Mouse (Mus musculus) hindbrain, embryonic 10.5 days (tissue): ENCODE data around the gene Rgs3. TPM values are rescaled to one million over a fixed set of nuclear protein-coding genes. Genes with fewer than 3 reads are reported as not detected.

Source experiments
- DNase-seq: peaks from one replicate; pipeline ENCODE4 v3.0.0-alpha.2; 2017; ENCODE audit warnings: low spot score
- H3K27ac ChIP-seq: fragments of 300-500 bp; sonication (generic); 2 replicates; pipeline ENCODE4 v1.5.1; 2016; ENCODE audit warnings: mild to moderate bottlenecking, moderate library complexity
- H3K27me3 ChIP-seq: fragments of 300-500 bp; sonication (generic); 2 replicates; pipeline ENCODE4 v1.6.1; 2016; ENCODE audit warnings: mild to moderate bottlenecking; ENCODE audit not compliant: poor library complexity, insufficient read depth, severe bottlenecking
- H3K36me3 ChIP-seq: fragments of 300-500 bp; sonication (generic); 2 replicates; pipeline ENCODE4 v1.6.1; 2016; ENCODE audit warnings: mild to moderate bottlenecking, moderate library complexity
- H3K4me1 ChIP-seq: fragments of 300-500 bp; sonication (generic); replicated peaks from 2 replicates; pipeline ENCODE4 v1.6.1; 2016; ENCODE audit warnings: mild to moderate bottlenecking
- H3K4me3 ChIP-seq: fragments of 300-500 bp; sonication (generic); 2 replicates; pipeline ENCODE4 v1.5.1; 2016; ENCODE audit warnings: mild to moderate bottlenecking, moderate library complexity
- H3K9me3 ChIP-seq: fragments of 300-500 bp; sonication (generic); 2 replicates; pipeline ENCODE4 v1.6.1; 2016; ENCODE audit warnings: mild to moderate bottlenecking, moderate library complexity
- WGBS: fragments of 180-500 bp; shearing (Covaris S2); methylation state at CpG from one replicate; pipeline ENCODE4 v1.1.7; 2016; 5-methylcytosine and 5-hydroxymethylcytosine counted together
- polyA plus RNA-seq: library from polyadenylated mRNA; unstranded; fragments of >200 nt; fragmentation: Nextera tagmentation; extraction: Ambion mirVana; gene quantifications from 2 replicates; pipeline ENCODE4 v1.2.1, GENCODE M21; 2016

Gene Rgs3
- polyA plus RNA-seq, 1 experiment from 2014 or later: 48.6 TPM

- Histone ChIP-seq H3K27ac (peak overlapping the region; percentile 90), H3K4me1 (peaks cover 83% of the 10 kb centered on the region), H3K4me3 (peak overlapping the region; percentile 32), H3K36me3 (no peaks in the 10 kb centered on the region), H3K9me3 (no peaks in the 10 kb centered on the region), H3K27me3 (0 out of 2 replicates have a peak, but pooled peaks cover 2% of the 10 kb centered on the region)
- WGBS: 10% methylated on average over 14 of the region's 14 CpGs
- peak; percentile 41 for DNase-seq
These were observed 100.4 kb downstream of the Rgs3 start for GRCm38 (mm10) chr4:62659861-62660553.

GRCm38 (mm10) chr4:62660554-62660864, 100.9 kb downstream of the Rgs3 start:
- H3K4me1 ChIP-seq: peaks cover 78% of the 10 kb centered on the region
- no peaks in the 10 kb centered on the region for H3K36me3 ChIP-seq
- DNase-seq: peak; percentile 85
- H3K9me3 ChIP-seq: no peaks in the 10 kb centered on the region
- WGBS: 1% methylated on average over 3 of the region's 3 CpGs
- peak overlapping the region; percentile 32 for H3K4me3 ChIP-seq
- no peaks in the 10 kb centered on the region for H3K27me3 ChIP-seq
- peak overlapping the region; percentile 90 for H3K27ac ChIP-seq

- peaks cover 75% of the 10 kb centered on the region for H3K4me1 ChIP-seq
- H3K9me3 ChIP-seq: no peaks in the 10 kb centered on the region
- no peaks in the 10 kb centered on the region for H3K27me3 ChIP-seq
- no peaks in the 10 kb centered on the region for H3K36me3 ChIP-seq
- peak overlapping the region; percentile 90 for H3K27ac ChIP-seq
- no peak overlapping the region for H3K4me3 ChIP-seq
- no peak for DNase-seq
- 65% methylated on average over 8 of the region's 8 CpGs for WGBS
These were observed 101.7 kb downstream of the Rgs3 start for GRCm38 (mm10) chr4:62661311-62661849.

- Histone ChIP-seq H3K36me3 (no peaks in the 10 kb centered on the region), H3K27me3 (no peaks in the 10 kb centered on the region), H3K4me3 (0 out of 2 replicates have a peak overlapping the region, but pooled peaks have one; percentile 11), H3K4me1 (peaks cover 62% of the 10 kb centered on the region), H3K9me3 (no peaks in the 10 kb centered on the region), H3K27ac (peak overlapping the region; percentile 90)
- peak; percentile 51 for DNase-seq
- 34% methylated on average over 6 of the region's 6 CpGs for WGBS
These were observed 103.7 kb downstream of the Rgs3 start for GRCm38 (mm10) chr4:62663348-62663747.

GRCm38 (mm10) chr4:62665842-62666241, 106.2 kb downstream of the Rgs3 start:
- no peak for DNase-seq
- no peaks in the 10 kb centered on the region for H3K9me3 ChIP-seq
- peaks cover 45% of the 10 kb centered on the region for H3K4me1 ChIP-seq
- H3K27ac ChIP-seq: no peak overlapping the region
- H3K36me3 ChIP-seq: no peaks in the 10 kb centered on the region
- WGBS: 82% methylated on average over 2 of the region's 2 CpGs
- H3K27me3 ChIP-seq: no peaks in the 10 kb centered on the region; the same call in 1 of the 2 replicates
- H3K4me3 ChIP-seq: no peak overlapping the region

GRCm38 (mm10) chr4:62668666-62669065, 109.0 kb downstream of the Rgs3 start:
- H3K4me3 ChIP-seq: no peak overlapping the region
- WGBS: 89% methylated on average over 8 of the region's 8 CpGs
- no peaks in the 10 kb centered on the region for H3K9me3 ChIP-seq
- H3K27me3 ChIP-seq: peaks cover 21% of the 10 kb centered on the region; the same call in 1 of the 2 replicates
- H3K4me1 ChIP-seq: peaks cover 29% of the 10 kb centered on the region
- no peak for DNase-seq
- no peak overlapping the region; the same call in 1 of the 2 replicates for H3K27ac ChIP-seq
- H3K36me3 ChIP-seq: no peaks in the 10 kb centered on the region

- DNase-seq: no peak
- no peaks in the 10 kb centered on the region for H3K9me3 ChIP-seq
- 90% methylated on average over 13 of the region's 13 CpGs for WGBS
- peaks cover 30% of the 10 kb centered on the region for H3K4me1 ChIP-seq
- peaks cover 21% of the 10 kb centered on the region; the same call in 1 of the 2 replicates for H3K27me3 ChIP-seq
- H3K4me3 ChIP-seq: no peak overlapping the region
- peak overlapping the region; percentile 35; the same call in 1 of the 2 replicates for H3K27ac ChIP-seq
- H3K36me3 ChIP-seq: no peaks in the 10 kb centered on the region
These were observed 109.7 kb downstream of the Rgs3 start for GRCm38 (mm10) chr4:62669094-62670071.

- H3K4me3 ChIP-seq: peak overlapping the region; percentile 64
- peak; percentile 60 for DNase-seq
- peak overlapping the region; percentile 92 for H3K27ac ChIP-seq
- WGBS: 2% methylated on average over 9 of the region's 9 CpGs
- no peaks in the 10 kb centered on the region for H3K9me3 ChIP-seq
- peaks cover 24% of the 10 kb centered on the region; the same call in 1 of the 2 replicates for H3K27me3 ChIP-seq
- peaks cover 66% of the 10 kb centered on the region for H3K4me1 ChIP-seq
- H3K36me3 ChIP-seq: peaks cover 5% of the 10 kb centered on the region; the same call in 1 of the 2 replicates
These were observed 113.9 kb downstream of the Rgs3 start for GRCm38 (mm10) chr4:62673531-62674030.

GRCm38 (mm10) chr4:62674031-62674995, 114.7 kb downstream of the Rgs3 start:
- H3K4me1 ChIP-seq: peaks cover 71% of the 10 kb centered on the region
- H3K27me3 ChIP-seq: peaks cover 24% of the 10 kb centered on the region; the same call in 1 of the 2 replicates
- H3K4me3 ChIP-seq: peak overlapping the region; percentile 64
- DNase-seq: peak; percentile 70
- H3K36me3 ChIP-seq: peaks cover 5% of the 10 kb centered on the region; the same call in 1 of the 2 replicates
- H3K9me3 ChIP-seq: no peaks in the 10 kb centered on the region
- peak overlapping the region; percentile 92 for H3K27ac ChIP-seq
- under 1% methylated on average over 30 of the region's 30 CpGs for WGBS

GRCm38 (mm10) chr4:62675394-62675793, 115.7 kb downstream of the Rgs3 start:
- Histone ChIP-seq H3K4me1 (peaks cover 67% of the 10 kb centered on the region), H3K36me3 (peaks cover 8% of the 10 kb centered on the region), H3K4me3 (peak overlapping the region; percentile 64), H3K9me3 (no peaks in the 10 kb centered on the region), H3K27ac (peak overlapping the region; percentile 92), H3K27me3 (peaks cover 24% of the 10 kb centered on the region; the same call in 1 of the 2 replicates)
- DNase-seq: no peak
- 80% methylated on average over 2 of the region's 2 CpGs for WGBS

GRCm38 (mm10) chr4:62677047-62677737, 117.5 kb downstream of the Rgs3 start:
- peaks cover 25% of the 10 kb centered on the region for H3K36me3 ChIP-seq
- no peaks in the 10 kb centered on the region for H3K9me3 ChIP-seq
- 55% methylated on average over 10 of the region's 10 CpGs for WGBS
- H3K27me3 ChIP-seq: peaks cover 17% of the 10 kb centered on the region; the same call in 1 of the 2 replicates
- peaks cover 77% of the 10 kb centered on the region for H3K4me1 ChIP-seq
- H3K4me3 ChIP-seq: peak overlapping the region; percentile 64
- DNase-seq: no peak
- peak overlapping the region; percentile 37; the same call in 1 of the 2 replicates for H3K27ac ChIP-seq
